Mouse (Mus musculus) cerebellum, postnatal 4 days (tissue): ENCODE measurements around the gene Tspan7.

Experiments used
- DNase-seq, 2 experiments: peaks; one replicate each; pipeline ENCODE4 v3.0.0; 2022; ENCODE audit warnings: low spot score in 2 of 2, mixed read lengths in 1 of 2

Gene Tspan7

DNA sequence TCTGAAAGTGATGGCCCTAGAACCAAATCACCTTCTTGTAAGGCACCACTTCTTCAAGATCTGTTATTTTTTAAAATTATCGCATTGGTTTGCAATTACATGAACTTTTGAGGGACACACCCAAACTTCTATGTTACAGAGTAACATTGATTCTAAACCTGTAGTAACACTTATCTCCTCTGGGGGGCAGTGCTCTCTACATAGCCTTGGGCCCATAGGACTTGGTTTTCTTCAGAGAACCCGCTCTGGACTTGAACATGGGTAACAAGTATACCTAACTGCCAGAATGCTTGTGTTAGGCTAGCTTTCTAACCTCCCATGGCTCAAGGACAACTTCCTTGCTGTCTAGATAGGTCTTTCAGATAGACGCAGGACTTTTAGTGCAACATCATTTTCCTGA is 64.8 kb downstream of the Tspan7 start:
- no peak for DNase-seq

DNA sequence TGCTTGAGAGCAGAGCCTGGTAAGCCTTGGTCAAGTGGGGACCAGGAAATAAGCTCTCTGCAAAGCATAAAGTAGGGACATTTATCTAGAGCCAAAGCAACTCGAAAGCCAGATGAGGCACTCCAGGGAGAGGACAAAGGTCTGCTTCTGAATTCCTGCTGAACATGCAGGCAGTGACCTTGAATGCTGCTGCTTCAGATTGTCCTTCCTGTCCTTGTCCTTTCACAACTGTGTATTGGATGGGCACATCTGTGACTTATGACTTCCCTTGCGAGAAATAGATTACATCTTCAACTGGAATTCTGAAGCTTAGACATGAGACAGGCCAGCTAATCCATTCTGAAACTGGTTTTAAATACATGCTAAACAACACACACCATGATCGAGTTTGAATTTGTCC is 71.9 kb downstream of the Tspan7 start:
- DNase-seq: no peak

DNA sequence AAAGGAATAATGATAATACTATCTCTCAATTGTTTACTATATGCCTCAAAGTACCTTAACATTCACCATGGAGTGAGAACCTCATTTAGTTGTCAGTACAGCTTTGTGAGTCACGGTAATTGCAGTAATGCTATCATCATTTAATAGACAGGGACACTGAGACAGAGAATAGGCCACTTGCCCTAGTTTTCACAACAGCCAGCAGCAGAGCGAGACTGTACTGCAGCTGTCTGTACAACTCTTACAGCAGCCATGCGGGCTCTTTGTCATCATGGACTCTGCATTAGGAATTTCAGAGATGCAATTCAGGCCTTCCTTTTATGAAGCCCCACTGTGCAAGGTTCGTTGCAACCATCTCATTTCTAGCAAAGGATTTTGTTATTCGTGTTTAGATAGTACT is 72.6 kb downstream of the Tspan7 start:
- DNase-seq: no peak

DNA sequence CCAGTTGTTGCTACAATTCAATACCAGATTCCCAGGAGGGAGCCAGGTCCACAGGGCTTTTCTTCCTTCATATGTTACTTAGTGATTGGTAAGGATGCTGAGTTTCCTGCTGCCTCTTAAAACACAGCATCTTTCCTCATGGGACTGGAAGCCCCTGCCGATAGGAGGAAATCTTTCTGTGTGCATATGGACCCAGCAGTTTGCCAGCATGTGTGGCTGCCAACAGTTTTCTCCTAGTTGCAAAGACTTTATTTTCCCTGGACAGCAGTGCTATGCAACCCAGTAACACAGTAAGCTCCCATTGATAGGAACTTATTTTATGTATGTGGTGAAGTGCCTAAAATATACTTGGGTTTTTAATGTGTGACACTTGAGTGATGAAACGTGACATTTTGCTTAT is 73.7 kb downstream of the Tspan7 start:
- no peak for DNase-seq

DNA sequence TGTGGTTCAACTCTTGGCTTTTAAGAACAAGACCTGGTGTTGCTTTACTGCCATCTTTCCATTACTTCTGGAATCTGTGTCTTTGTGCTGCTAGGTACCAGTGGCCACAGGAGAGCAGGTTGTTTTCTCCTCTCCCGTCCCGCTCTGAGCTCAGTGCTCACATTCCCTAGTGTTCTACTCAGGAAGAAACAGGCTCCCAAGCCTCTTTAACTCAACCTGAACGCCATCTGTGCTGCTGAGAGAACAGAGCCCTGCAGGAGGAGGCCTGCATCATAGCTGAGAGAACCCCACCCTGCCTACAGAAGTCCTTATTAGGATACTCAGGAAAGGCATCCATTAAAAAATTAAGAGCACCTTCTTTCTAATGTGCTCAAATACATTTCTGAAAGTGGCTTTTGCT is 80.9 kb downstream of the Tspan7 start:
- DNase-seq: no peak

DNA sequence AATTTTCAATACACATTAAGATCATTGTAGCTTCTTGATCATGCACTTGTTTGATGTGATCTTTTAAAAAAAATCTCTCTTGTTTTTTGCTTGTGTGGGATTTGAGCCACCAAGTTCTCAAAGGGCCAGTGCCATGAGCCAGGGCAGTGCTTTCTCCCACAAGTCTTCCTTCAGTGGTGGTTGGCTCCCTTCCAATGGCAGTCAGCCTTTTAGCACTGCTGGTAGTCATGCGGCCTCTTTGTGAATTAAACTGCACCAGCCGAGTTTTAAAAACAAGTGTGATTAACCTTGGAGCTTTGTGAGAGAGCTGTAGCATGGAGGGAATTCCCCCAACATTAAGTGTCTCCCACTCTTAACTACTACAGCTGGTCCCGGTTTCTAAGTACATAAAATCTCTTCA is 89.6 kb downstream of the Tspan7 start:
- DNase-seq: peak in 1 of 2 experiments; percentile 16

DNA sequence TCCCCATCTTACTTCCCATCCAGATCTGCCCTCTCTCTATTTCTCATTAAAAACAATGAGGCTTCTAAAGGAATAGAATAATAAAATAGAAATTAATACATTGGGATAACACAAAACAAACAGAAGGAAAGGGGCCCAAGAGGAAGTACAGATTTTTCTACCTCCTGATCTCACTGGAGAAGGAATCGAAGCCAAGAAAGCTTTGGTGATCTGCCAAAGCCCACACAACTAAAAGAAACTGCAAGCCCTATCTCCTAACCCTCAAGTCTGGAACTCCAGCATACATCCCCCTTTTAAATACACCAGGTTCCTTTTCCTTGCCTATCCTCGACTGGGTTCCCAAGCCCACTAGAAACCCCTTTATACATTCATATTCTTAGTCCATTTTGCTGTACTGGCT is 90.4 kb downstream of the Tspan7 start:
- DNase-seq: no peak

DNA sequence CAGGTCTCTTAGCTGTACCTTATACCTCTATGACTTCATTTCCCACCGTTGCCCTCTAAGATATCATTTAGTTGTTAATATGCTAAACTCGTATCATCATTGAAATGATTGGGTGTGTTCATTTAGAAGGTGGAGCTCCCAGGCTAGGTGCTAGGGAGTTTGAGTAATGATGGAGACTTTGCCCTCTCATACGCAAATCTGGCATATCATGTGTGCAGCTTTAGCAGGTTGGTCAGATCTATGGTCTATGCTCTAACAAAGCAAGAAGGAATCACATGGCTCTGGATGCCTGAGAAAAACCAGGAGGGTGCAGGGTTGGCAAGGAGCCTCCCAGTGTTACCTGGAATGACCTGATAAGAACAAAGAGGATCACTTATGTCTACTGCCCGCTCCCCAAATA is 91.4 kb downstream of the Tspan7 start:
- no peak for DNase-seq

DNA sequence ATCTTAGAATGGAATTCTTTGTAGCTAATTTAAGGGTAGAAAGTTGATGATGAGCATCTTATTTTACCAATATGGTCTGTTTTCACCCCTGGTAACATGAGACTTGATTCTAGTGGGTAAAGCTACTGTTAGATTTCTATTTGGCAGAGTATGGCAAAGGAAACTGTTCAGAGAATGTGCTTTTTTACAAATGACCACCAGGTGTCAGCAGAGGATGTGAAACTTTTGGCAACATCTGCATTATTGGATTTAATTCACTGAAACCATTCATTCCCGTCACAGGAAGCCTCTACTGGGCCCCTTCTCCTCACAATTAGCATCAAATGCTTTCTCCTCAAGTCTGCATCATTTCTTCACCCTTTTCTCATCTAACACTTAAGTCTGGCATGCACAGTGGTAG is 92.4 kb downstream of the Tspan7 start:
- DNase-seq: peak in 1 of 2 experiments; percentile 22

DNA sequence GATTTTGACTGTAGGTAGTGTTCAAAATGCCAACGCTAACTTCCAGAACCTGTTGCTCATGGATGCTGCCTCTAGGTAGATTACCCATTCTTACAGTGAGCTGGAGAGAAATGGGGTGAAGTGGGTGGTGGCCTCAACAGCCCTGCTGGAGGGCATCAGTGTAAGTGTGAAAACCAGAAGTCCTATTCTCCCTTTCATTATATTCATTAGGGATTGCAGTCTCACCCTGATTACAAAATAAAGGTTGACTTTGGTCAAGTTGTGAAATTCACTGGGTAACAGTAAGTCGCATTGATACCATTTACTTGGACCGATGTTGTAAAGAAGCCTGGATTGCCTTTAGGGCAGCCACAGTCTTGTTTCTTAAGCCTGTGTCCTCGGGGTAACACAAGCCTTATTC is 97.8 kb downstream of the Tspan7 start:
- DNase-seq: no peak

DNA sequence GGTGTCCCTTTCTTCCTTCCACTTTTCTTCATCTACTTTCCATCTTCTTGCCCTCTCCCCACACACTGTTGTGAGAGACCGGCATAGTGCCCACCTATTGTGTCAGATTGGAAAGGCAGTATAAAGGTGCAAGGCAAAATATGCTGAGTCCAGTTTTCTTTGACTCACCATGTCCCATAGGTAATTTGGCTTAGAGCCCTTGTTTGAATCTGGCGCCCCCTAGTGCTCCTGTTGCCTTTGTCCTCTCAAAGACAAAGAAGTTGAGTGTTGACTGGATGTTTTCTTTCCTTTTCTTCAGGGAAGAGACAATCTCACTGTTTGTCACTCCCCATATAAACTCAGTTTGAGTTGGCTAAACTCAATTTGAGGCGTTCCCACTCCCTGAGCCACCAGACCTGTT is 107.3 kb downstream of the Tspan7 start:
- DNase-seq: no peak

DNA sequence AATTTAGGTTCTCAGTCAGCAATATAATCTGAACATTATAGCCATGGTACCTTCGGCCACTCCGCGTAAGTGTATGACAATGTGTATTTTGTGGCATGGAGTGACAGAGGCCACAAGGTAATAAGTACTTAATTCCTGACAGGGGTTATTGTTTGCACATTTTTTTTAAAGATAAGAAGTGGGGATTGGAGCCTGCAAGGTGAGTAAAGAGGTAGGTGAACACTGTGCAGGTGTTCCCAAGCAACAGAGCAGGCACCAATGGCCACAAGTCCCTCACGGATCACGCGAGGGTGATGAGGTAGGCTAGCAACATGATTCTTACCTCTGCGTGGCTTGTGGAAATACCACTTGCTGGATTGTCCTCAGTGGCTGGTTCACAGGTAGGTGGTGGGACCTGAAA is 108.6 kb downstream of the Tspan7 start:
- DNase-seq: no peak

DNA sequence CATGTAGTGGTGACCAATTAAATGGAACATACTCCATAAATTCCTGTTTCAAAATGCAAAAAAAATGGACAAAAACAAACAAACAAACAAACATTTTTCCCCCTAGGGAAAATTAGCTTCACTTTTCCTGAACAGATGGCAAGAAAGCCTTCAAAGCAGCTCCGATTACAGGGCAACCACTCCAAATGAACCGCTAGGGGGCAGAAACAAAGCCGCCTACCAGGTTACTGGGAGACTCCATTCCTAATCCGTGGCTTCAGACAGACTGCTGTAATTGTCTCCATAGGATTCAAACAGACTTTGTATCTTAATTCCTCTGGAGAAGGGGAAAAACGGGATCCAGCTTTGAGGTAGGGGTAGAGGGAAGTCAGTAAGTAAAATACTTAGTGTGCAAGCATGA is 132.2 kb downstream of the Tspan7 start:
- DNase-seq: peak in 1 of 2 experiments; percentile 9

DNA sequence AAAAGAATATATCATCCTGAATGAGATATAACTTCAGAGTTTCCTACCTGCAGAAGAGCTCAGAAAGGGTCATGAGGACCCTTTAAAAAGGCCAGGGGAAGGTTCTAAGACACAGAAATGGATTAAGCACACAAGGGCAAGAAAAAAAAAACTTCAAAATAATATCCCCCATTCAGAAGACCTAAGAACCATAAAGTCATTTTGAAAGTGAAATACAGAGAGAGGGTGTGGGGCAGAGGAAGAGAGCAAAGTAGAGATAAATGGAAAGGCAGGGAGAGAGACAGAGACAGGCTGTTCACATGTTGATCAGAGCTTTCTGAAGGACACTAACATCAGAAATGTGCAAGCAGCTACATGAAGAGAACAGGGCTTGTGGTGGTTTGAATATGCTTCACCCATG is 156.1 kb downstream of the Tspan7 start:
- no peak for DNase-seq
